ENCODE assay signal across 8 mouse cellular contexts in genomic region chr8:8488695-8489571, GRCm38 (mm10).
A peak's percentile ranks its signal among the peaks of the same experiment; 100 is the strongest.
DNase-seq lines count a peak whose midpoint lies in the region; ATAC-seq and TF ChIP-seq lines count a peak whose summit lies in the region.

No protein-coding gene starts in this region.

- DNase-seq in gastrocnemius, adult 2 months = peak; percentile 62
- no peak for DNase-seq in gastrocnemius, postnatal 10 days
- peak; percentile 96 to 99 for DNase-seq in cerebellum, adult 2 months
- peak; percentile 78 for DNase-seq in midbrain, postnatal 0 days (ENCODE audit: low spot score)

- no peak overlapping the region for H3K27ac ChIP-seq in gastrocnemius, adult 2 months
- no peak overlapping the region for H3K27ac ChIP-seq in cerebellum, adult 2 months (ENCODE audit: insufficient read depth, low read length)
- H3K27ac ChIP-seq in hindbrain, embryonic 13.5 days = peak overlapping the region; percentile 84
- no peak overlapping the region for H3K27ac ChIP-seq in limb, embryonic 12.5 days
- 0 out of 2 replicates have a peak overlapping the region, but pooled peaks have one; percentile 2 for H3K27ac ChIP-seq in midbrain, postnatal 0 days (ENCODE audit: low read depth, low read length)

- peak; percentile 34 for ATAC-seq in frontal cortex, adult (ENCODE audit: low TSS enrichment)
- ATAC-seq in hindbrain, embryonic 13.5 days (ENCODE audit: low FRiP score) = peak; percentile 67
- ATAC-seq in limb, embryonic 12.5 days (ENCODE audit: insufficient number of reproducible peaks, insufficient read depth, low FRiP score, low TSS enrichment, low read depth) = peak; percentile 53; the same call in 1 of the 2 replicates
- peak; percentile 81 for ATAC-seq in midbrain, postnatal 0 days (ENCODE audit: low FRiP score)
- no peak for ATAC-seq in activated CD4-positive, CD25-positive, alpha-beta regulatory T cell, adult 4 months

- H3K36me3 ChIP-seq in hindbrain, embryonic 13.5 days = no peaks in the 10 kb centered on the region
- no peaks in the 10 kb centered on the region for H3K36me3 ChIP-seq in limb, embryonic 12.5 days
- no peaks in the 10 kb centered on the region for H3K36me3 ChIP-seq in midbrain, postnatal 0 days (ENCODE audit: insufficient read depth, low read length)

- TF ChIP-seq POLR2A in cerebellum, adult 2 months (IDR thresholded peaks at IDR 0.05; ENCODE audit: borderline replicate concordance, insufficient read depth, low read length) = no peak

- H3K9ac ChIP-seq in hindbrain, embryonic 13.5 days = peak overlapping the region; percentile 62
- H3K9ac ChIP-seq in limb, embryonic 12.5 days (replicated peaks) = peak overlapping the region; percentile 18; the same call in 1 of the 2 replicates
- peak overlapping the region; percentile 26; the same call in 1 of the 2 replicates for H3K9ac ChIP-seq in midbrain, postnatal 0 days (replicated peaks; ENCODE audit: low read length, poor library complexity, severe bottlenecking)

- WGBS in cerebellum, adult 2 months = 5% methylated on average over 26 of the region's 26 CpGs
- WGBS in hindbrain, embryonic 13.5 days = 3% methylated on average over 26 of the region's 26 CpGs
- WGBS in limb, embryonic 12.5 days = 12% methylated on average over 26 of the region's 26 CpGs
- WGBS in midbrain, postnatal 0 days = 6% methylated on average over 26 of the region's 26 CpGs

- H3K4me1 ChIP-seq in cerebellum, adult 2 months (ENCODE audit: control insufficient read depth, insufficient read depth, low read length) = peaks cover 8% of the 10 kb centered on the region; the same call in 1 of the 2 replicates
- peaks cover 44% of the 10 kb centered on the region for H3K4me1 ChIP-seq in hindbrain, embryonic 13.5 days (replicated peaks)
- H3K4me1 ChIP-seq in limb, embryonic 12.5 days (replicated peaks) = peaks cover 28% of the 10 kb centered on the region
- peaks cover 16% of the 10 kb centered on the region for H3K4me1 ChIP-seq in midbrain, postnatal 0 days (ENCODE audit: insufficient read depth, low read length)

- intact Hi-C loops in gastrocnemius, adult 2 months (cut with DNase I) = loop anchor here (10.0 kb wide), 1 partner anchor 156 kb away; no protein-coding TSS in a partner anchor

- no peaks in the 10 kb centered on the region for H3K9me3 ChIP-seq in hindbrain, embryonic 13.5 days
- no peaks in the 10 kb centered on the region for H3K9me3 ChIP-seq in limb, embryonic 12.5 days
- H3K9me3 ChIP-seq in midbrain, postnatal 0 days (ENCODE audit: low read length) = no peaks in the 10 kb centered on the region

- H3K4me3 ChIP-seq in gastrocnemius, adult 2 months = peak overlapping the region; percentile 49
- peak overlapping the region; percentile 23 for H3K4me3 ChIP-seq in cerebellum, adult 2 months (replicated peaks; ENCODE audit: insufficient read depth, low read depth, low read length)
- peak overlapping the region; percentile 9 for H3K4me3 ChIP-seq in hindbrain, embryonic 13.5 days
- 0 out of 2 replicates have a peak overlapping the region, but pooled peaks have one; percentile 7 for H3K4me3 ChIP-seq in limb, embryonic 12.5 days (replicated peaks)
- no peak overlapping the region for H3K4me3 ChIP-seq in midbrain, postnatal 0 days (ENCODE audit: low read depth, low read length)

- no peaks in the 10 kb centered on the region for H3K27me3 ChIP-seq in cerebellum, adult 2 months (ENCODE audit: control insufficient read depth, insufficient read depth, low read length)
- peaks cover 3% of the 10 kb centered on the region for H3K27me3 ChIP-seq in hindbrain, embryonic 13.5 days
- H3K27me3 ChIP-seq in limb, embryonic 12.5 days = peaks cover 33% of the 10 kb centered on the region
- no peaks in the 10 kb centered on the region for H3K27me3 ChIP-seq in midbrain, postnatal 0 days (ENCODE audit: insufficient read depth, low read length)

- TF ChIP-seq CTCF in gastrocnemius, adult 2 months (IDR thresholded peaks at IDR 0.05) = no peak
- no peak for TF ChIP-seq CTCF in cerebellum, adult 2 months (IDR thresholded peaks at IDR 0.05; ENCODE audit: borderline replicate concordance, insufficient read depth, low read depth, low read length)
- no peak for TF ChIP-seq CTCF in midbrain, postnatal 0 days (IDR thresholded peaks at IDR 0.05)

- peak overlapping the region; percentile 47 for H3K4me2 ChIP-seq in hindbrain, embryonic 13.5 days
- H3K4me2 ChIP-seq in limb, embryonic 12.5 days = peak overlapping the region; percentile 41
- peak overlapping the region; percentile 26 for H3K4me2 ChIP-seq in midbrain, postnatal 0 days (ENCODE audit: low read depth, low read length, poor library complexity, severe bottlenecking)

Comparison
In these comparisons a context has a peak if more than half of its experiments do, and no peak if none do; other contexts are left out.
1. H3K27ac ChIP-seq: peak in hindbrain, embryonic 13.5 days (single experiment) and midbrain, postnatal 0 days (single experiment); none in gastrocnemius, adult 2 months (single experiment), cerebellum, adult 2 months (single experiment) and limb, embryonic 12.5 days (single experiment).
2. Peak in every context shown above with its lines, with median percentiles within 50 percentile points of each other: H3K4me2 ChIP-seq and H3K9ac ChIP-seq.